Mouse (Mus musculus): Measurements from ENCODE around the gene Rab5b. TPM values are rescaled to one million over a fixed set of nuclear protein-coding genes. Genes with fewer than 3 reads are reported as not detected.

Rab5b gene
- total and polyA plus RNA-seq, 2 experiments from 2014 or later, result 118 to 133 TPM

GRCm38 (mm10) chr10:128656731-128657130, 39.3 kb downstream of the Rab5b start:
- 94% methylated on average over 1 of the region's 1 CpGs for WGBS

GRCm38 (mm10) chr10:128655254-128655653, 40.8 kb downstream of the Rab5b start:
- ATAC-seq, result no peak
- Histone ChIP-seq H3K4me3 (ENCODE audit: low read depth, low read length) (no peak overlapping the region), H3K9me3 (ENCODE audit: low read length) (no peaks in the 10 kb centered on the region), H3K36me3 (ENCODE audit: insufficient read depth) (no peaks in the 10 kb centered on the region), H3K4me2 (ENCODE audit: low read depth) (no peak overlapping the region), H3K27me3 (ENCODE audit: insufficient read depth, low read length) (no peaks in the 10 kb centered on the region), H3K27ac (ENCODE audit: low read depth, low read length) (no peak overlapping the region), H3K9ac (no peak overlapping the region), H3K4me1 (ENCODE audit: insufficient read depth) (no peaks in the 10 kb centered on the region)
- no peak for TF ChIP-seq CTCF (IDR thresholded peaks at IDR 0.05; ENCODE audit: low read depth)
- DNase-seq, result no peak
- 83% methylated on average over 3 of the region's 3 CpGs for WGBS

More at GRCm38 (mm10) chr10:128656731-128657130, 39.3 kb downstream of the Rab5b start:
- no peak for TF ChIP-seq CTCF (IDR thresholded peaks at IDR 0.05; ENCODE audit: low read depth)
- H3K9me3 ChIP-seq (ENCODE audit: low read length), result no peaks in the 10 kb centered on the region
- no peak for DNase-seq
- no peak overlapping the region for H3K4me2 ChIP-seq (ENCODE audit: low read depth)
- H3K4me1 ChIP-seq (ENCODE audit: insufficient read depth), result no peaks in the 10 kb centered on the region
- no peaks in the 10 kb centered on the region for H3K36me3 ChIP-seq (ENCODE audit: insufficient read depth)
- no peak overlapping the region for H3K4me3 ChIP-seq (ENCODE audit: low read depth, low read length)
- no peak overlapping the region for H3K9ac ChIP-seq
- no peak overlapping the region for H3K27ac ChIP-seq (ENCODE audit: low read depth, low read length)
- ATAC-seq, result no peak
- no peaks in the 10 kb centered on the region for H3K27me3 ChIP-seq (ENCODE audit: insufficient read depth, low read length)

- 65% methylated on average over 4 of the region's 4 CpGs for WGBS
- ATAC-seq, result no peak
Observed at GRCm38 (mm10) chr10:128653866-128654265, 42.2 kb downstream of the Rab5b start.

GRCm38 (mm10) chr10:128646139-128647089, 49.6 kb downstream of the Rab5b start:
- Histone ChIP-seq H3K36me3 (ENCODE audit: insufficient read depth) (peaks cover under 1% of the 10 kb centered on the region), H3K27ac (ENCODE audit: low read depth, low read length) (peak overlapping the region; percentile 93), H3K9ac (peak overlapping the region; percentile 51), H3K9me3 (ENCODE audit: low read length) (no peaks in the 10 kb centered on the region), H3K4me3 (ENCODE audit: low read depth, low read length) (peak overlapping the region; percentile 54), H3K27me3 (ENCODE audit: insufficient read depth, low read length) (no peaks in the 10 kb centered on the region), H3K4me1 (ENCODE audit: insufficient read depth) (peaks cover 19% of the 10 kb centered on the region), H3K4me2 (ENCODE audit: low read depth) (peak overlapping the region; percentile 67)
- no peak for TF ChIP-seq CTCF (IDR thresholded peaks at IDR 0.05; ENCODE audit: low read depth)
- ATAC-seq (peak; percentile 81), DNase-seq (peak; percentile 87)
- WGBS, result 12% methylated on average over 4 of the region's 13 CpGs

More at GRCm38 (mm10) chr10:128653866-128654265, 42.2 kb downstream of the Rab5b start:
- no peak overlapping the region for H3K27ac ChIP-seq (ENCODE audit: low read depth, low read length)
- H3K4me1 ChIP-seq (ENCODE audit: insufficient read depth), result no peaks in the 10 kb centered on the region
- H3K9me3 ChIP-seq (ENCODE audit: low read length), result no peaks in the 10 kb centered on the region
- H3K4me2 ChIP-seq (ENCODE audit: low read depth), result no peak overlapping the region
- no peak for TF ChIP-seq CTCF (IDR thresholded peaks at IDR 0.05; ENCODE audit: low read depth)
- H3K4me3 ChIP-seq (ENCODE audit: low read depth, low read length), result no peak overlapping the region
- H3K9ac ChIP-seq, result no peak overlapping the region
- no peaks in the 10 kb centered on the region for H3K27me3 ChIP-seq (ENCODE audit: insufficient read depth, low read length)
- no peak for DNase-seq
- no peaks in the 10 kb centered on the region for H3K36me3 ChIP-seq (ENCODE audit: insufficient read depth)

GRCm38 (mm10) chr10:128645111-128646011, 50.7 kb downstream of the Rab5b start, which contains the start of gene Ikzf4:
Ikzf4 (minus strand) TSS chr10:128645991.
- Histone ChIP-seq H3K27me3 (ENCODE audit: insufficient read depth, low read length) (no peaks in the 10 kb centered on the region), H3K9me3 (ENCODE audit: low read length) (no peaks in the 10 kb centered on the region), H3K4me2 (ENCODE audit: low read depth) (peak within 1 kb of the TSS; percentile 67), H3K27ac (ENCODE audit: low read depth, low read length) (peak within 1 kb of the TSS; percentile 93), H3K36me3 (ENCODE audit: insufficient read depth) (peaks cover 11% of the 10 kb centered on the region), H3K4me1 (ENCODE audit: insufficient read depth) (peaks cover 19% of the 10 kb centered on the region), H3K4me3 (ENCODE audit: low read depth, low read length) (peak within 1 kb of the TSS; percentile 54), H3K9ac (peak within 1 kb of the TSS; percentile 78)
- TF ChIP-seq CTCF (IDR thresholded peaks at IDR 0.05; ENCODE audit: low read depth), result peak; percentile 3; the same call in 1 of the 2 replicates
- ATAC-seq, result peak; percentile 83
- peak; percentile 80 for DNase-seq
- 2% methylated on average over 35 of the region's 36 CpGs for WGBS

GRCm38 (mm10) chr10:128642749-128643148, 53.3 kb downstream of the Rab5b start:
- 85% methylated on average over 6 of the region's 6 CpGs for WGBS
- no peak overlapping the region for H3K27ac ChIP-seq (ENCODE audit: low read depth, low read length)
- no peaks in the 10 kb centered on the region for H3K27me3 ChIP-seq (ENCODE audit: insufficient read depth, low read length)
- no peak overlapping the region for H3K4me2 ChIP-seq (ENCODE audit: low read depth)
- H3K4me1 ChIP-seq (ENCODE audit: insufficient read depth), result peaks cover 19% of the 10 kb centered on the region
- TF ChIP-seq CTCF (IDR thresholded peaks at IDR 0.05; ENCODE audit: low read depth), result no peak
- peak overlapping the region; percentile 14; the same call in 1 of the 2 replicates for H3K9ac ChIP-seq
- no peak for DNase-seq
- H3K36me3 ChIP-seq (ENCODE audit: insufficient read depth), result peaks cover 33% of the 10 kb centered on the region
- ATAC-seq, result no peak
- H3K9me3 ChIP-seq (ENCODE audit: low read length), result no peaks in the 10 kb centered on the region
- no peak overlapping the region for H3K4me3 ChIP-seq (ENCODE audit: low read depth, low read length)

Measured in forebrain, postnatal 0 days (tissue).